Mouse (Mus musculus) forebrain, embryonic 12.5 days (tissue): Measurements from ENCODE around the gene Zyg11b. TPM values are rescaled to one million over a fixed set of nuclear protein-coding genes. Genes with fewer than 3 reads are reported as not detected.

Experiments used
- ATAC-seq: fragments of 200-750 bp; cut with Nextera tagmentation; 2 replicates; pipeline ENCODE4 v1.8.0; 2017; ENCODE audit warnings: moderate TSS enrichment; ENCODE audit not compliant: low FRiP score
- H3K27ac ChIP-seq: fragments of 300-500 bp; sonication (generic); 2 replicates; pipeline ENCODE4 v1.5.1; 2016; ENCODE audit warnings: mild to moderate bottlenecking
- H3K27me3 ChIP-seq: fragments of 300-500 bp; sonication (generic); 2 replicates; pipeline ENCODE4 v1.6.1; 2016; ENCODE audit warnings: mild to moderate bottlenecking
- H3K36me3 ChIP-seq: fragments of 300-500 bp; sonication (generic); replicated peaks from 2 replicates; pipeline ENCODE4 v1.6.1; 2016; ENCODE audit warnings: mild to moderate bottlenecking
- H3K4me1 ChIP-seq: fragments of 300-500 bp; sonication (generic); 2 replicates; pipeline ENCODE4 v1.6.1; 2016
- H3K4me2 ChIP-seq: fragments of 300-500 bp; sonication (generic); 2 replicates; pipeline ENCODE4 v1.6.1; 2016; ENCODE audit warnings: mild to moderate bottlenecking, moderate library complexity
- H3K4me3 ChIP-seq: fragments of 300-500 bp; sonication (generic); replicated peaks from 2 replicates; pipeline ENCODE4 v1.5.1; 2016; ENCODE audit warnings: mild to moderate bottlenecking
- H3K9ac ChIP-seq: fragments of 300-500 bp; sonication (generic); 2 replicates; pipeline ENCODE4 v1.6.1; 2016; ENCODE audit warnings: mild to moderate bottlenecking
- H3K9me3 ChIP-seq: fragments of 300-500 bp; sonication (generic); 2 replicates; pipeline ENCODE4 v1.6.1; 2016
- WGBS: fragments of 180-500 bp; shearing (Covaris S2); methylation state at CpG from one replicate; pipeline ENCODE4 v1.1.7; 2016; 5-methylcytosine and 5-hydroxymethylcytosine counted together
- polyA plus RNA-seq: library from polyadenylated mRNA; unstranded; fragments of >200 nt; fragmentation: Nextera tagmentation; extraction: Ambion mirVana; gene quantifications from 2 replicates; pipeline ENCODE4 v1.2.1, GENCODE M21; 2016

The Zyg11b gene
- polyA plus RNA-seq, 1 experiment from 2014 or later = 26.2 TPM

GRCm38 (mm10) chr4:108310706-108311105 lies 9.8 kb upstream of the Zyg11b start:
- H3K9ac ChIP-seq = no peak overlapping the region
- ATAC-seq = no peak
- no peaks in the 10 kb centered on the region for H3K36me3 ChIP-seq
- H3K4me1 ChIP-seq = no peaks in the 10 kb centered on the region
- H3K27me3 ChIP-seq = no peaks in the 10 kb centered on the region
- 85% methylated on average over 6 of the region's 6 CpGs for WGBS
- H3K9me3 ChIP-seq = 0 out of 2 replicates have a peak, but pooled peaks cover 5% of the 10 kb centered on the region
- H3K4me3 ChIP-seq = no peak overlapping the region
- H3K4me2 ChIP-seq = no peak overlapping the region
- no peak overlapping the region for H3K27ac ChIP-seq

- no peaks in the 10 kb centered on the region for H3K27me3 ChIP-seq
- H3K4me2 ChIP-seq = no peak overlapping the region
- H3K9ac ChIP-seq = no peak overlapping the region
- H3K9me3 ChIP-seq = peaks cover 11% of the 10 kb centered on the region
- H3K27ac ChIP-seq = no peak overlapping the region
- no peaks in the 10 kb centered on the region for H3K36me3 ChIP-seq
- 72% methylated on average over 5 of the region's 5 CpGs for WGBS
- H3K4me3 ChIP-seq = no peak overlapping the region
- H3K4me1 ChIP-seq = peaks cover 17% of the 10 kb centered on the region
- no peak for ATAC-seq
Observed at GRCm38 (mm10) chr4:108302296-108302890, 1.5 kb upstream of the Zyg11b start.

GRCm38 (mm10) chr4:108300266-108300665 lies 630 bp downstream of the Zyg11b start:
- Histone ChIP-seq H3K27me3 (no peaks in the 10 kb centered on the region), H3K36me3 (no peaks in the 10 kb centered on the region), H3K4me3 (peak overlapping the region; percentile 90), H3K9ac (peak overlapping the region; percentile 94), H3K27ac (peak overlapping the region; percentile 92), H3K4me1 (peaks cover 17% of the 10 kb centered on the region), H3K4me2 (peak overlapping the region; percentile 79), H3K9me3 (peaks cover 2% of the 10 kb centered on the region; the same call in 1 of the 2 replicates)
- no peak; the same call in 1 of the 2 replicates for ATAC-seq
- 2% methylated on average over 14 of the region's 14 CpGs for WGBS

- Histone ChIP-seq H3K4me3 (no peak overlapping the region), H3K4me1 (no peaks in the 10 kb centered on the region), H3K9ac (no peak overlapping the region), H3K36me3 (0 out of 2 replicates have a peak, but pooled peaks cover 5% of the 10 kb centered on the region), H3K4me2 (no peak overlapping the region), H3K27ac (no peak overlapping the region), H3K27me3 (no peaks in the 10 kb centered on the region), H3K9me3 (no peaks in the 10 kb centered on the region)
- 95% methylated on average over 3 of the region's 3 CpGs for WGBS
- no peak for ATAC-seq
Observed at GRCm38 (mm10) chr4:108276973-108277372, 23.9 kb downstream of the Zyg11b start.

GRCm38 (mm10) chr4:108272286-108272685 lies 28.6 kb downstream of the Zyg11b start:
- peaks cover 11% of the 10 kb centered on the region; the same call in 1 of the 2 replicates for H3K36me3 ChIP-seq
- no peaks in the 10 kb centered on the region for H3K4me1 ChIP-seq
- no peak overlapping the region for H3K27ac ChIP-seq
- H3K4me3 ChIP-seq = no peak overlapping the region
- no peaks in the 10 kb centered on the region for H3K27me3 ChIP-seq
- H3K4me2 ChIP-seq = no peak overlapping the region
- WGBS = 83% methylated on average over 4 of the region's 4 CpGs
- ATAC-seq = no peak
- no peaks in the 10 kb centered on the region for H3K9me3 ChIP-seq
- H3K9ac ChIP-seq = no peak overlapping the region

GRCm38 (mm10) chr4:108265774-108266173 lies 35.1 kb downstream of the Zyg11b start:
- H3K4me1 ChIP-seq = no peaks in the 10 kb centered on the region
- H3K4me3 ChIP-seq = no peak overlapping the region
- no peak overlapping the region for H3K4me2 ChIP-seq
- H3K9ac ChIP-seq = no peak overlapping the region
- H3K27me3 ChIP-seq = no peaks in the 10 kb centered on the region
- no peaks in the 10 kb centered on the region for H3K9me3 ChIP-seq
- WGBS = 95% methylated on average over 7 of the region's 7 CpGs
- no peak overlapping the region for H3K27ac ChIP-seq
- no peak for ATAC-seq
- H3K36me3 ChIP-seq = peaks cover 28% of the 10 kb centered on the region

GRCm38 (mm10) chr4:108253317-108253716 lies 47.6 kb downstream of the Zyg11b start:
- Histone ChIP-seq H3K4me3 (no peak overlapping the region), H3K27me3 (no peaks in the 10 kb centered on the region), H3K9ac (no peak overlapping the region), H3K4me1 (no peaks in the 10 kb centered on the region), H3K9me3 (no peaks in the 10 kb centered on the region), H3K27ac (no peak overlapping the region), H3K36me3 (peaks cover 77% of the 10 kb centered on the region), H3K4me2 (no peak overlapping the region)
- 91% methylated on average over 6 of the region's 6 CpGs for WGBS
- no peak for ATAC-seq

GRCm38 (mm10) chr4:108250501-108250900 lies 50.4 kb downstream of the Zyg11b start:
- H3K27ac ChIP-seq = no peak overlapping the region
- H3K9me3 ChIP-seq = no peaks in the 10 kb centered on the region
- H3K27me3 ChIP-seq = no peaks in the 10 kb centered on the region
- no peak overlapping the region for H3K9ac ChIP-seq
- no peak overlapping the region for H3K4me2 ChIP-seq
- no peak overlapping the region for H3K4me3 ChIP-seq
- no peak for ATAC-seq
- H3K4me1 ChIP-seq = no peaks in the 10 kb centered on the region
- peaks cover 62% of the 10 kb centered on the region for H3K36me3 ChIP-seq
- WGBS = 96% methylated on average over 9 of the region's 9 CpGs

GRCm38 (mm10) chr4:108249314-108249713 lies 51.6 kb downstream of the Zyg11b start:
- H3K9ac ChIP-seq = no peak overlapping the region
- no peak overlapping the region for H3K27ac ChIP-seq
- H3K36me3 ChIP-seq = peaks cover 63% of the 10 kb centered on the region
- no peak overlapping the region for H3K4me2 ChIP-seq
- WGBS = 93% methylated on average over 3 of the region's 3 CpGs
- no peaks in the 10 kb centered on the region for H3K9me3 ChIP-seq
- H3K27me3 ChIP-seq = no peaks in the 10 kb centered on the region
- no peak for ATAC-seq
- no peak overlapping the region for H3K4me3 ChIP-seq
- H3K4me1 ChIP-seq = no peaks in the 10 kb centered on the region

- Histone ChIP-seq H3K4me2 (no peak overlapping the region), H3K9ac (no peak overlapping the region), H3K4me3 (no peak overlapping the region), H3K27ac (no peak overlapping the region), H3K36me3 (peaks cover 41% of the 10 kb centered on the region), H3K9me3 (no peaks in the 10 kb centered on the region), H3K4me1 (no peaks in the 10 kb centered on the region), H3K27me3 (no peaks in the 10 kb centered on the region)
- WGBS = 95% methylated on average over 3 of the region's 3 CpGs
- no peak for ATAC-seq
Observed at GRCm38 (mm10) chr4:108233654-108234053, 67.2 kb downstream of the Zyg11b start.

GRCm38 (mm10) chr4:108225341-108225872 lies 75.5 kb downstream of the Zyg11b start:
- no peak overlapping the region for H3K4me2 ChIP-seq
- 58% methylated on average over 3 of the region's 3 CpGs for WGBS
- H3K36me3 ChIP-seq = no peaks in the 10 kb centered on the region
- H3K27me3 ChIP-seq = peaks cover 5% of the 10 kb centered on the region; the same call in 1 of the 2 replicates
- no peaks in the 10 kb centered on the region for H3K4me1 ChIP-seq
- ATAC-seq = no peak
- no peaks in the 10 kb centered on the region for H3K9me3 ChIP-seq
- H3K9ac ChIP-seq = no peak overlapping the region
- H3K27ac ChIP-seq = no peak overlapping the region
- no peak overlapping the region for H3K4me3 ChIP-seq

- ATAC-seq = no peak
- Histone ChIP-seq H3K4me1 (peaks cover 5% of the 10 kb centered on the region), H3K27me3 (peaks cover 30% of the 10 kb centered on the region), H3K27ac (no peak overlapping the region), H3K4me3 (no peak overlapping the region), H3K9ac (no peak overlapping the region), H3K36me3 (no peaks in the 10 kb centered on the region), H3K4me2 (no peak overlapping the region), H3K9me3 (no peaks in the 10 kb centered on the region)
- WGBS = 87% methylated on average over 5 of the region's 5 CpGs
Observed at GRCm38 (mm10) chr4:108222507-108222906, 78.4 kb downstream of the Zyg11b start.

GRCm38 (mm10) chr4:108219019-108219418 lies 81.9 kb downstream of the Zyg11b start:
- Histone ChIP-seq H3K9me3 (no peaks in the 10 kb centered on the region), H3K4me2 (no peak overlapping the region; the same call in 1 of the 2 replicates)
- ATAC-seq = no peak

More at GRCm38 (mm10) chr4:108219019-108219418, 81.9 kb downstream of the Zyg11b start:
- peaks cover 58% of the 10 kb centered on the region for H3K27me3 ChIP-seq
- H3K27ac ChIP-seq = no peak overlapping the region
- H3K36me3 ChIP-seq = no peaks in the 10 kb centered on the region
- no peak overlapping the region for H3K4me3 ChIP-seq
- H3K4me1 ChIP-seq = peaks cover 8% of the 10 kb centered on the region
- no peak overlapping the region for H3K9ac ChIP-seq
- 5% methylated on average over 9 of the region's 9 CpGs for WGBS
